Mouse (Mus musculus): ENCODE results near the gene Cnga1. TPM values are rescaled to one million over a fixed set of nuclear protein-coding genes. Genes with fewer than 3 reads are reported as not detected.
"Not testable (repeated sequence)": the region's sequence is repeated elsewhere in the genome, so short reads cannot be mapped to it uniquely, and the experiment has no call there.

Cnga1 gene
- total RNA-seq, 2 experiments from 2014 or later: not detected

DNA sequence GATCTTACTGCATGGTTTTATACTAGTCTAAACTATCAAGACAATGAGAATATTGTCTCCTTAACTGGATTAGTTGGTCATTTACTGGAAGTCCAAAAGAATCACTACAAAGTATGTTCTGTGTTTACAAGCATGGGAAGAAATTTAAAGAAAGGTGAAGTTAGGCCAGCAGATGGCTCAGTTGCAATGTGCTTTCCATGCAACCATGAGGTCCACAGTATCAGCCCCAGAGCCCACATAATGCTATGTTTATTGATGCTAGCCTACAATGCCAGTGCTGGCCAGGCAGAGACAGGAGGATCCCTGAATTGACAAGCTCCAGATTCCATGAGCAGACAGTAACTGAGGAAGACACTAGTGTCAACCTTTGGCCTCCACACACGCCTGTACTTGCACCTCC, 23.1 kb downstream of the Cnga1 start:
- Histone ChIP-seq H3K27ac (no peak overlapping the region), H3K4me3 (no peak overlapping the region)
- no peak for TF ChIP-seq CTCF (IDR thresholded peaks at IDR 0.05)
- no peak for DNase-seq
- intact Hi-C loops (cut with DNase I): no loop called here

DNA sequence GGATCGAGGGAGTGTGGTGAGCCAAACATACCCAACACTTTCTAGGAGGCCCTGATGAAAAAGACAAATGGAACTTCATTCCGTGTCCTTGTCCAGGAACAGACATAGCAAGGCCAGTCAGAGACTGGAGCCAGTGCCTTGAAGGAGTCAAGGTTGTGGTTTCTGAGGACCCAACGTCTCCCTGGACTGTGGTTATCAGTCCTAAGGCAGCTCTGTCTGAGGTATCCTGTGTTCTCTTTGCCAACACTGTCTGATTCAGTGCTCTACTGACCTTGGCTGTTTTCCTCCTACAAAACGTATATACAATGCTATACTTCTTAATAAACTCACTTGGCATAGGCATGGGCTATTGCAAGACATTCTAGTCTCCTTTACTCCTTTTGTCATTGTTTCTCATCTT, 26.7 kb downstream of the Cnga1 start:
- Histone ChIP-seq H3K27ac (no peak overlapping the region), H3K4me3 (no peak overlapping the region)
- TF ChIP-seq CTCF (IDR thresholded peaks at IDR 0.05): no peak
- DNase-seq: no peak
- intact Hi-C loops (cut with DNase I): no loop called here

- no peak overlapping the region for H3K27ac ChIP-seq
- no peak for TF ChIP-seq CTCF (IDR thresholded peaks at IDR 0.05)
- intact Hi-C loops (cut with DNase I): no loop called here
- no peak for DNase-seq
- no peak overlapping the region for H3K4me3 ChIP-seq
These were observed 40.9 kb downstream of the Cnga1 start for GRCm38 (mm10) chr5:72603138-72603537.

DNA sequence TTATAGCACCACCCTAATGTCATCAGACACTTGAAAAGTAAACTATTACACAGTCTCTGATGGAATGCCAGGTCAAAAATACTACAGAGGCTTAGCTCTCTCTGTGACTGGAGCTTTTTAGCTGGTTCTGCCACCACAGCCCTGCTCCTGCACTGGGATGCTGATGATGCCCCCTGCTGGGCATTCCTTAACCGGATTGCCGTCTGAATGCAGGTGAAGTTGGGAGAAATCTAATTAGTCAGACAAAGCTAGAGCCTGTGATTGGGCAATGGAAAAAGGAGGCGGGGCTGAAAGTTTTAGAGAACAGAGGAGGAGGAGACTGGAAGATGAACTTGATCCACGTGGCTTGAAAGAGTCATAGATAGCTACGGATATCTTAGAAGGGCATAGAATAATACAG, 43.1 kb downstream of the Cnga1 start:
- Histone ChIP-seq H3K4me3 (no peak overlapping the region), H3K27ac (no peak overlapping the region)
- TF ChIP-seq CTCF (IDR thresholded peaks at IDR 0.05): peak; percentile 49
- intact Hi-C loops (cut with DNase I): no loop called here
- DNase-seq: peak; percentile 40

GRCm38 (mm10) chr5:72587192-72587681, 56.8 kb downstream of the Cnga1 start, which contains the start of gene Gm5868:
Gene Gm5868, minus strand, starts transcription at chr5:72587551.
- intact Hi-C loops (cut with DNase I): no loop called here
- no peak within 1 kb of the TSS for H3K27ac ChIP-seq
- no peak for TF ChIP-seq CTCF (IDR thresholded peaks at IDR 0.05)
- peak within 1 kb of the TSS; percentile 47 for H3K4me3 ChIP-seq
- no peak for DNase-seq

- H3K4me3 ChIP-seq; H3K27ac ChIP-seq; DNase-seq; intact Hi-C loops (cut with DNase I): not testable (repeated sequence)
These were observed 57.3 kb downstream of the Cnga1 start for GRCm38 (mm10) chr5:72586667-72587191.

DNA sequence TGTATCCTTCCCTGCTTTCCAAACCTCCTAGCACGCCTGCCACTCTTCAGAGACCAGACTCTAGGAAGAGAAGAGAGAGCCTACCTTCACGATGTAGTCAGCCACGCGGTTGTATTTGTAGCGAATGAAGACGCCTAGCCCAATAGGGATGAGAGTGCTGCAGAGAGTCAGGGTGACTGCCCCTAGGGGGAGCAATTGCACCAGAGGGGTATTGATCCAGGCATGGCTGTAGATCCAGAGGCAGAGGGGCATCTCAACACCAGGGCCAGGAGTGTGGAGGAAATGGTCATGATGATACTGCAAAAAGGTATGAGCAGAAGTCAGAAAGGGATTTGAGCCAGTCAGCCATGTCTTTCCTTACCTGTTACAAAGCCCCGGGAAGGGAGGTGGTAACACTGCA, 58.0 kb downstream of the Cnga1 start:
- H3K4me3 ChIP-seq; DNase-seq; intact Hi-C loops (cut with DNase I); H3K27ac ChIP-seq: not testable (repeated sequence)
- peak; percentile 21; the same call in 1 of the 2 replicates for TF ChIP-seq CTCF (IDR thresholded peaks at IDR 0.05)

DNA sequence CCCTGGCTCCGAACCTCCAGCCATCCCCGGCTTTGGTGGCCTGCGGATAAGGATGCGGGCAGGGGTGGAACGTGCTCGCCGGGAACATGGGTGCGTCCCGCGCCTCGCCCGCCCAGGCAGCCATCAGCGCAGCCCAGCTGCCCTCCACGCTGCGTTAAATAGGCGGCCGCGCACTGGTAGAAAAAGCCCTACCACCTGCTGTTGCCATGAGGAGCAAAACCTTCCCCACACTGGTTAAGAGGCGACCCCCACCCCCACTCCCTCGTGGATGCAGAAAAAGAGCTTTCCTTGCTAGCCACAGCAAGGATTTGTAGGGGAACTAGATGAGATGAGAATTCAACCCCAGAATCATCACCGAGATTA, 63.1 kb downstream of the Cnga1 start, which contains the start of gene Zar1:
TSS of gene Zar1 (minus strand) at position 285 of the 363 bp plus-strand sequence.
- not testable (repeated sequence) for DNase-seq, H3K27ac ChIP-seq
- H3K4me3 ChIP-seq: peak within 1 kb of the TSS; percentile 61
- intact Hi-C loops (cut with DNase I): loop anchor here (5.0 kb wide), 1 partner anchor 426 kb away; the partner anchor contains the start of gene Slc10a4

DNA sequence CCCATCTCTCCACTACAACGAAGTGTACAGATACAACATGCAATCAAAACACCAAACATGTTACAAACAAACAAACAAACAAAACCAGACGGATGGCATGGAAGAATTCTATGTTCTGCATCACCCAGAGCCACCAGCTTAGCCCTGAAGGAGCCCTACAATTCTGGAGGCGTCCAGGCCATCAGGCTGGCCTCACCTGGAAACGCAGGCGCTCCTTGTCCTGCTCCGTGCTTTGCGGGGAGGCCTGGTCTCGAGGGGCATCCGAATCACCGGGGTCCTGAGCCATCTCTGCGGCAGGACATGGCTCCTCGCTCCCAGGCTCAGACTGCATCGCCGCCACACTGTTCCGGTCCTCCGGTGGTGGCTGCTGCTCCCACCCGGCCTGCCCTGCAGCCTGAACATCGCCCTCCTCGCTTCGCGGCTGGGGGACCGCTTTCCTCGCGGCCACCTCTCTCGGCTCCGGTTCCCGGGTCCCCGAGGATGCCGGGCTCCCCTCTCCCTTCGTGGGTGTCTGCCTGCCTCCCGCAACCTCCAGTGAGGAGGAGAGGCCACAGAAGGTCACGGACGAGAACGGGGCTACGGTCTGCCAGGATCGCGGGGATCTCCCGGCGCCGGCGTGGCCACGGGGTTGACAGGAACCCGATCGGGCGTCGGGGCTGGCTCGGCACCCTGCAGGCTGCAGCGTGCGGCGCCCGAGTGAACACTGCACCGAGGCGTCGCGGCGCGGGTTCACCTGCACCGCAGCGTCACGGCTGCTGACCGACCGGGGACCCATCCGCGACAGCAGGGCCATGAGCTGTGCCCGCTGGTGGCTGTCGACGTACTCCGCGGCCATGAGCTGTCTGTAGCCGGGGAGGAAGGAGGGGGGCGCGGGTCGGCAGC, 63.7 kb downstream of the Cnga1 start:
- not testable (repeated sequence) for H3K27ac ChIP-seq, DNase-seq
- peak overlapping the region; percentile 61 for H3K4me3 ChIP-seq
- intact Hi-C loops (cut with DNase I): loop anchor here (5.0 kb wide), 1 partner anchor 427 kb away; the partner anchor contains the start of gene Slc10a4

DNA sequence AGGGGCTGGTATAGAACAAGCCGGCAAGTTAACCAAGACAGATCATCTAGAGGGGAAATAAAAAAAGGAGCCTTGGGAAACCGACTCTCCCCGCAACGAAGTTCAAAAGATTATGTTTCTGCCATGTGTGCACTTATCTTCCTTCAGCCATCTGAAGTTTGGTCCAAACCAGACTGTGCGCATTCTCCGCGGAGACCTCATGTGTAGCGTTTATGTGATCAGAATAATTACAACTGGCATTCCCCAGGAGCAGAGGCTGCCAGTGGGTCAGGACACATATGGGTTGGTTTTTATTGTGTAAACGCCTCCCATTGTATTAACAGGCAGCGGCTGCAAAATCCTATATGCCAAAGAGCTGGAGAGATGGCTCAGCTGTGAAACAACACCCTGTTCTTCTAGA, 64.5 kb downstream of the Cnga1 start:
- DNase-seq; H3K27ac ChIP-seq; H3K4me3 ChIP-seq; intact Hi-C loops (cut with DNase I): not testable (repeated sequence)

- intact Hi-C loops (cut with DNase I): no loop called here
- no peak overlapping the region for H3K27ac ChIP-seq
These were observed 78.5 kb downstream of the Cnga1 start for GRCm38 (mm10) chr5:72565621-72566020.

GRCm38 (mm10) chr5:72563183-72563582, 80.9 kb downstream of the Cnga1 start:
- intact Hi-C loops (cut with DNase I); DNase-seq; H3K27ac ChIP-seq; H3K4me3 ChIP-seq: not testable (repeated sequence)

More at GRCm38 (mm10) chr5:72565621-72566020, 78.5 kb downstream of the Cnga1 start:
- DNase-seq: no peak
- no peak overlapping the region for H3K4me3 ChIP-seq
- no peak for TF ChIP-seq CTCF (IDR thresholded peaks at IDR 0.05)

DNA sequence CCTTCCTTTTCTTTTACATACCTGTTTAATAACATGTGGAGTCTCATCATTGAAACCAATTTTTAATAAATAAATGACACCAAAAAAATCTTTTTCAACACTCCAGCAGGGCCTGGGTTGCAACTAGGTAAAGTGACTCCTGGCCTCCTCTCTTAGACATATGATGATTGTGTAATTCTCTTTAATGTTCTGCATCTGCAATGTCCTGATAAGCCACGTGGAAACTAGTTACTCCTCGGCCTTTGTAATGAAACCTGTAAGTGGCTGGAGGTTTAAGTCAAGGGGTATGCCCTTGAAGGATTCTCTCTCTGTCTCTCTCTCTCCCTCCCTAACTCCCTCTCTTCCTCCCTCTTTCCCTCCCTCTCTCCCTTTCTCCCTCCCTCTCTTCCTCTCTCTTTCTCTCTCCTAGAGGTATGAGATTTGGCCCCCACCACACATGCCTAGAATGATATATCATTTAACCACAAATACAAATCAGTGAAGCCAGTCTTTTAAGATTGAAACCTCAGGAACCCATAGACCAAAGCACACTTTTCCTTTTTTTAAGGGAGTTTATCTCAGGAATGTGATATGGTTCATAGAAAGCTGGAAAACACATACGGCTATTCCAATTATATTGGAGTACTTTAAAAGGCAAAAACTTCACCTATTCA, 83.0 kb downstream of the Cnga1 start:
- Histone ChIP-seq H3K4me3 (no peak overlapping the region), H3K27ac (no peak overlapping the region)
- no peak for DNase-seq
- intact Hi-C loops (cut with DNase I): no loop called here
- TF ChIP-seq CTCF (IDR thresholded peaks at IDR 0.05): no peak
